Mouse (Mus musculus): ENCODE measurements around the gene Srr. TPM values are rescaled to one million over a fixed set of nuclear protein-coding genes. Genes with fewer than 3 reads are reported as not detected.

The Srr gene
- polyA plus RNA-seq, 2 experiments, result 1.9 to 4.6 TPM

- peaks cover 3% of the 10 kb centered on the region for H3K36me3 ChIP-seq (replicated peaks; ENCODE audit: control insufficient read depth, insufficient read depth, low read depth)
- no peak for DNase-seq (ENCODE audit: low read depth in 3 of 3, low spot score in 3 of 3)
- 82% methylated on average over 4 of the region's 4 CpGs for WGBS (ENCODE audit: insufficient replicate concordance)
- no peaks in the 10 kb centered on the region for H3K9me3 ChIP-seq (ENCODE audit: control insufficient read depth, low read length)
- H3K9ac ChIP-seq (replicated peaks), result no peak overlapping the region
- ATAC-seq (ENCODE audit: insufficient read depth), result no peak
- no peak overlapping the region for H3K4me3 ChIP-seq (ENCODE audit: insufficient read depth in 1 of 2, low read depth in 2 of 2, low read length in 2 of 2)
- no peak overlapping the region for H3K4me2 ChIP-seq (ENCODE audit: low read depth)
- no peaks in the 10 kb centered on the region for H3K27me3 ChIP-seq (ENCODE audit: control insufficient read depth, insufficient read depth, low read length)
- H3K4me1 ChIP-seq (replicated peaks; ENCODE audit: control insufficient read depth in 2 of 2, insufficient read depth in 2 of 2, low read length in 1 of 2), result peaks cover 0 to 2% of the 10 kb centered on the region in 2 experiments; a peak in 1 of 4 replicates
- no peak for TF ChIP-seq EP300 (IDR thresholded peaks at IDR 0.05; ENCODE audit: low read depth)
- TF ChIP-seq CTCF (IDR thresholded peaks at IDR 0.05; ENCODE audit: low read depth), result no peak
- H3K27ac ChIP-seq, result no peak overlapping the region
Observed at GRCm38 (mm10) chr11:74894619-74895018, 31.1 kb downstream of the Srr start.

- no peak for ATAC-seq (ENCODE audit: insufficient read depth)
- Histone ChIP-seq H3K4me3 (ENCODE audit: insufficient read depth in 1 of 2, low read depth in 2 of 2, low read length in 2 of 2) (no peak overlapping the region), H3K4me2 (ENCODE audit: low read depth) (no peak overlapping the region), H3K9me3 (ENCODE audit: control insufficient read depth, low read length) (no peaks in the 10 kb centered on the region), H3K27me3 (ENCODE audit: control insufficient read depth, insufficient read depth, low read length) (no peaks in the 10 kb centered on the region), H3K36me3 (replicated peaks; ENCODE audit: control insufficient read depth, insufficient read depth, low read depth) (no peaks in the 10 kb centered on the region), H3K27ac (no peak overlapping the region), H3K4me1 (replicated peaks; ENCODE audit: control insufficient read depth in 2 of 2, insufficient read depth in 2 of 2, low read length in 1 of 2) (no peaks in the 10 kb centered on the region), H3K9ac (replicated peaks) (no peak overlapping the region)
- WGBS (ENCODE audit: insufficient replicate concordance), result 81% methylated on average over 10 of the region's 10 CpGs
- DNase-seq (ENCODE audit: low read depth in 3 of 3, low spot score in 3 of 3), result no peak
- TF ChIP-seq CTCF (IDR thresholded peaks at IDR 0.05; ENCODE audit: low read depth), result no peak
- TF ChIP-seq EP300 (IDR thresholded peaks at IDR 0.05; ENCODE audit: low read depth), result no peak
Observed at GRCm38 (mm10) chr11:74883098-74883497, 42.6 kb downstream of the Srr start.

GRCm38 (mm10) chr11:74881979-74882378 is 43.8 kb downstream of the Srr start:
- Histone ChIP-seq H3K4me3 (ENCODE audit: insufficient read depth in 1 of 2, low read depth in 2 of 2, low read length in 2 of 2) (no peak overlapping the region), H3K4me1 (replicated peaks; ENCODE audit: control insufficient read depth in 2 of 2, insufficient read depth in 2 of 2, low read length in 1 of 2) (no peaks in the 10 kb centered on the region), H3K9me3 (ENCODE audit: control insufficient read depth, low read length) (no peaks in the 10 kb centered on the region), H3K9ac (replicated peaks) (no peak overlapping the region), H3K4me2 (ENCODE audit: low read depth) (no peak overlapping the region), H3K27ac (no peak overlapping the region), H3K27me3 (ENCODE audit: control insufficient read depth, insufficient read depth, low read length) (no peaks in the 10 kb centered on the region), H3K36me3 (replicated peaks; ENCODE audit: control insufficient read depth, insufficient read depth, low read depth) (no peaks in the 10 kb centered on the region)
- DNase-seq (ENCODE audit: low read depth in 3 of 3, low spot score in 3 of 3) (no peak), ATAC-seq (ENCODE audit: insufficient read depth) (no peak)
- no peak for TF ChIP-seq EP300 (IDR thresholded peaks at IDR 0.05; ENCODE audit: low read depth)
- TF ChIP-seq CTCF (IDR thresholded peaks at IDR 0.05; ENCODE audit: low read depth), result no peak
- WGBS (ENCODE audit: insufficient replicate concordance), result 78% methylated on average over 14 of the region's 14 CpGs

- H3K9me3 ChIP-seq (ENCODE audit: control insufficient read depth, low read length), result no peaks in the 10 kb centered on the region
- no peak overlapping the region for H3K9ac ChIP-seq (replicated peaks)
- H3K4me2 ChIP-seq (ENCODE audit: low read depth), result no peak overlapping the region
- H3K27ac ChIP-seq, result no peak overlapping the region
- ATAC-seq (ENCODE audit: insufficient read depth) (no peak), DNase-seq (ENCODE audit: low read depth in 3 of 3, low spot score in 3 of 3) (no peak)
- H3K27me3 ChIP-seq (ENCODE audit: control insufficient read depth, insufficient read depth, low read length), result no peaks in the 10 kb centered on the region
- peaks cover 0 to 3% of the 10 kb centered on the region in 2 experiments; a peak in 1 of 4 replicates for H3K4me1 ChIP-seq (replicated peaks; ENCODE audit: control insufficient read depth in 2 of 2, insufficient read depth in 2 of 2, low read length in 1 of 2)
- 83% methylated on average over 9 of the region's 9 CpGs for WGBS (ENCODE audit: insufficient replicate concordance)
- H3K4me3 ChIP-seq (ENCODE audit: insufficient read depth in 1 of 2, low read depth in 2 of 2, low read length in 2 of 2), result no peak overlapping the region
- TF ChIP-seq EP300 (IDR thresholded peaks at IDR 0.05; ENCODE audit: low read depth), result no peak
- TF ChIP-seq CTCF (IDR thresholded peaks at IDR 0.05; ENCODE audit: low read depth), result no peak
- H3K36me3 ChIP-seq (replicated peaks; ENCODE audit: control insufficient read depth, insufficient read depth, low read depth), result no peaks in the 10 kb centered on the region
Observed at GRCm38 (mm10) chr11:74880999-74881398, 44.7 kb downstream of the Srr start.

GRCm38 (mm10) chr11:74876801-74877200 is 48.9 kb downstream of the Srr start:
- ATAC-seq (ENCODE audit: insufficient read depth) (no peak), DNase-seq (ENCODE audit: low read depth in 3 of 3, low spot score in 3 of 3) (no peak)
- H3K9me3 ChIP-seq (ENCODE audit: control insufficient read depth, low read length), result no peaks in the 10 kb centered on the region
- H3K4me2 ChIP-seq (ENCODE audit: low read depth), result no peak overlapping the region
- no peak overlapping the region for H3K27ac ChIP-seq
- WGBS (ENCODE audit: insufficient replicate concordance), result 21% methylated on average over 9 of the region's 9 CpGs
- no peak overlapping the region for H3K4me3 ChIP-seq (ENCODE audit: insufficient read depth in 1 of 2, low read depth in 2 of 2, low read length in 2 of 2)
- H3K9ac ChIP-seq (replicated peaks), result no peak overlapping the region
- TF ChIP-seq EP300 (IDR thresholded peaks at IDR 0.05; ENCODE audit: low read depth) (no peak), CTCF (IDR thresholded peaks at IDR 0.05; ENCODE audit: low read depth) (no peak)
- no peaks in the 10 kb centered on the region for H3K36me3 ChIP-seq (replicated peaks; ENCODE audit: control insufficient read depth, insufficient read depth, low read depth)
- peaks cover 0 to 3% of the 10 kb centered on the region in 2 experiments; a peak in 1 of 4 replicates for H3K4me1 ChIP-seq (replicated peaks; ENCODE audit: control insufficient read depth in 2 of 2, insufficient read depth in 2 of 2, low read length in 1 of 2)
- H3K27me3 ChIP-seq (ENCODE audit: control insufficient read depth, insufficient read depth, low read length), result no peaks in the 10 kb centered on the region

All from liver, embryonic 14.5 days (tissue).